In genomic region chrX:142467850-142468256, GRCm38 (mm10) we compare ENCODE assay signal across 11 mouse cellular contexts.
DNase-seq lines count a peak whose midpoint lies in the region; ATAC-seq and TF ChIP-seq lines count a peak whose summit lies in the region.
"Had no signal": no experiment of that assay in that cellular context is flagged by ENCODE, and none has a peak within 500 bp of the region (broad histone marks: within the 10 kb centered on the region; RNA-seq: fewer than 3 reads in every experiment).

No protein-coding gene starts in this region.

- DNase-seq in liver, adult 2 months (ENCODE audit: extremely low read depth, low read depth, low spot score), result peak; percentile 48
- DNase-seq in NIH3T3 (ENCODE audit: low read depth), result peak; percentile 8
- DNase-seq in adrenal gland, postnatal 14 days, result peak; percentile 11
- DNase-seq in kidney, postnatal 10 days, result peak; percentile 33
- no peak for DNase-seq in spleen, adult 12 weeks (ENCODE audit: low spot score)
- DNase-seq in layer of hippocampus, adult 8-10 months (ENCODE audit: low spot score in 2 of 2), result no peak
- DNase-seq in cerebellum, postnatal 36 days, result no peak
- DNase-seq: cerebellum, adult 11 months; spleen, adult 18-20 months had no signal

- TF ChIP-seq POLR2A in liver, adult 2 months (IDR thresholded peaks at IDR 0.05; ENCODE audit: extremely low read depth, insufficient read depth, low read length), result no peak

- H3K4me2 ChIP-seq in liver, embryonic 12.5 days, result no peak overlapping the region
- H3K4me2 ChIP-seq: limb, embryonic 15.5 days had no signal

- no peaks in the 10 kb centered on the region for H3K79me2 ChIP-seq in liver, adult 2 months (ENCODE audit: control insufficient read depth, insufficient read depth, low read length)

- no peak overlapping the region for H3K9ac ChIP-seq in liver, adult 2 months (ENCODE audit: low read depth, low read length)
- H3K9ac ChIP-seq in liver, embryonic 12.5 days, result no peak overlapping the region
- H3K9ac ChIP-seq: limb, embryonic 15.5 days had no signal

- no peaks in the 10 kb centered on the region for H3K9me3 ChIP-seq in liver, embryonic 12.5 days (replicated peaks)
- H3K9me3 ChIP-seq: limb, embryonic 15.5 days had no signal

- H3K4me1 ChIP-seq in liver, adult 2 months (ENCODE audit: control insufficient read depth, insufficient read depth, low read length), result no peaks in the 10 kb centered on the region; the same call in 1 of the 2 replicates
- no peaks in the 10 kb centered on the region for H3K4me1 ChIP-seq in liver, embryonic 12.5 days
- H3K4me1 ChIP-seq: limb, embryonic 15.5 days had no signal

- WGBS in liver, adult 2 months, result 44% methylated on average over 5 of the region's 5 CpGs
- 29% methylated on average over 5 of the region's 5 CpGs for WGBS in liver, embryonic 12.5 days (ENCODE audit: insufficient replicate concordance)

- H3K27ac ChIP-seq in liver, adult 2 months (replicated peaks; ENCODE audit: insufficient read depth, low read depth, low read length), result no peak overlapping the region
- H3K27ac ChIP-seq in liver, embryonic 12.5 days, result no peak overlapping the region
- H3K27ac ChIP-seq: limb, embryonic 15.5 days had no signal

- TF ChIP-seq CTCF in liver, adult 2 months (IDR thresholded peaks at IDR 0.05; ENCODE audit: low read depth, low read length), result no peak

- ATAC-seq in liver, embryonic 12.5 days, result no peak

- no peaks in the 10 kb centered on the region for H3K36me3 ChIP-seq in liver, adult 2 months (ENCODE audit: control insufficient read depth, insufficient read depth, low read length)
- H3K36me3 ChIP-seq in liver, embryonic 12.5 days, result no peaks in the 10 kb centered on the region
- H3K36me3 ChIP-seq: limb, embryonic 15.5 days had no signal

- H3K27me3 ChIP-seq in liver, adult 2 months (ENCODE audit: control insufficient read depth, insufficient read depth, low read length), result no peaks in the 10 kb centered on the region
- H3K27me3 ChIP-seq in liver, embryonic 12.5 days (replicated peaks), result peaks cover 21% of the 10 kb centered on the region; the same call in 1 of the 2 replicates

- H3K4me3 ChIP-seq in liver, adult 2 months (ENCODE audit: insufficient read depth, low read depth, low read length), result no peak overlapping the region
- H3K4me3 ChIP-seq in liver, embryonic 12.5 days, result no peak overlapping the region
- H3K4me3 ChIP-seq: limb, embryonic 15.5 days had no signal

Comparison
In these comparisons a context has a peak if more than half of its experiments do, and no peak if none do; other contexts are left out.
1. DNase-seq: peak in liver, adult 2 months (single experiment), NIH3T3 (single experiment), adrenal gland, postnatal 14 days (single experiment) and kidney, postnatal 10 days (single experiment); none in spleen, adult 12 weeks (single experiment), layer of hippocampus, adult 8-10 months (0 of 2) and cerebellum, postnatal 36 days (0 of 2).